Mouse (Mus musculus) G1E (cell line): ENCODE measurements around the gene Rab3c. TPM values are rescaled to one million over a fixed set of nuclear protein-coding genes. Genes with fewer than 3 reads are reported as not detected.

ENCODE experiments used
- ATAC-seq: 2 replicates; pipeline ENCODE4 v1.8.0; 2016; ENCODE audit warnings: mild to moderate bottlenecking; ENCODE audit not compliant: insufficient number of reproducible peaks, poor library complexity, low FRiP score, severe bottlenecking; ENCODE audit errors: extremely low read depth
- DNase-seq: peaks from one replicate; pipeline ENCODE4 v3.0.0; 2012; ENCODE audit warnings: low spot score
- H3K27me3 ChIP-seq: 2 replicates; pipeline ENCODE4 v1.6.1; 2012; ENCODE audit warnings: mild to moderate bottlenecking, low read length, inconsistent platforms; ENCODE audit not compliant: insufficient read depth
- H3K36me3 ChIP-seq: replicated peaks from 2 replicates; pipeline ENCODE3; 2012; ENCODE audit warnings: mild to moderate bottlenecking, inconsistent platforms
- H3K4me1 ChIP-seq: 2 replicates; pipeline ENCODE4 v1.6.1; 2012; ENCODE audit warnings: low read depth, low read length, inconsistent platforms, mixed read lengths; ENCODE audit not compliant: insufficient read depth
- H3K4me3 ChIP-seq: 2 replicates; pipeline ENCODE4 v1.5.1; 2012; ENCODE audit warnings: low read depth, mild to moderate bottlenecking, inconsistent platforms, low read length, moderate library complexity, mixed read lengths
- H3K9me3 ChIP-seq: replicated peaks from 2 replicates; pipeline ENCODE4 v1.6.1; 2012; ENCODE audit warnings: inconsistent platforms
- CTCF ChIP-seq: IDR thresholded peaks from 2 replicates; pipeline ENCODE4 v1.5.1; 2012; ENCODE audit warnings: low read depth, low read length, inconsistent platforms, mixed read lengths
- GATA1 ChIP-seq: IDR thresholded peaks from 2 replicates; pipeline ENCODE4 v1.6.1; 2012; ENCODE audit warnings: borderline replicate concordance, low read length, inconsistent platforms, mixed read lengths
- GATA2 ChIP-seq: IDR thresholded peaks from 2 replicates; pipeline ENCODE4 v1.6.1; 2012; ENCODE audit warnings: low read depth, low read length, inconsistent platforms, borderline replicate concordance
- POLR2AphosphoS5 ChIP-seq: IDR thresholded peaks from 2 replicates; pipeline ENCODE4 v1.6.1; 2012; ENCODE audit warnings: low read depth, low read length, inconsistent platforms; ENCODE audit not compliant: insufficient replicate concordance
- TAL1 ChIP-seq: conservative IDR thresholded peaks from 2 replicates; pipeline ENCODE4 v1.6.1; 2012; ENCODE audit warnings: low read depth, low read length, inconsistent platforms, mixed read lengths
- polyA plus RNA-seq: library from polyadenylated mRNA; stranded (reverse); fragments of >175 nt; gene quantifications from 2 replicates; pipeline ENCODE4 v1.2.3, GENCODE M21; 2012
- total RNA-seq, 2 experiments: library from RNA; stranded (forward) in 1 of 2; stranded (reverse) in 1 of 2; fragments of 200-1000 nt in 1 of 2; fragments of >200 nt in 1 of 2; fragmentation: Nextera tagmentation in 1 of 2; gene quantifications; 2 replicates each; pipeline ENCODE4 v1.2.3; 2014 to 2017

Gene Rab3c
- total and polyA plus RNA-seq, 3 experiments = 0.27 TPM; not detected in 2

- ATAC-seq = no peak
- no peak overlapping the region for H3K4me3 ChIP-seq
- no peak for DNase-seq
- H3K36me3 ChIP-seq = no peaks in the 10 kb centered on the region
- no peaks in the 10 kb centered on the region for H3K27me3 ChIP-seq
- TF ChIP-seq POLR2AphosphoS5 (no peak), GATA2 (no peak)
- H3K9me3 ChIP-seq = no peaks in the 10 kb centered on the region; the same call in 1 of the 2 replicates
- no peaks in the 10 kb centered on the region for H3K4me1 ChIP-seq
These were observed 196.8 kb downstream of the Rab3c start for GRCm38 (mm10) chr13:110083961-110084360.

GRCm38 (mm10) chr13:110081174-110081573, 199.6 kb downstream of the Rab3c start:
- TF ChIP-seq GATA2 = no peak
- no peak for TF ChIP-seq GATA1
- no peak for TF ChIP-seq CTCF
- no peak for TF ChIP-seq TAL1
- no peak for TF ChIP-seq POLR2AphosphoS5
- Histone ChIP-seq H3K4me1 (no peaks in the 10 kb centered on the region), H3K9me3 (no peaks in the 10 kb centered on the region; the same call in 1 of the 2 replicates), H3K27me3 (no peaks in the 10 kb centered on the region), H3K4me3 (no peak overlapping the region), H3K36me3 (no peaks in the 10 kb centered on the region)
- DNase-seq (no peak), ATAC-seq (no peak)

GRCm38 (mm10) chr13:110075587-110075986, 205.2 kb downstream of the Rab3c start:
- Histone ChIP-seq H3K4me1 (no peaks in the 10 kb centered on the region), H3K27me3 (no peaks in the 10 kb centered on the region), H3K9me3 (no peaks in the 10 kb centered on the region), H3K36me3 (no peaks in the 10 kb centered on the region), H3K4me3 (no peak overlapping the region)
- DNase-seq (no peak), ATAC-seq (no peak)
- TF ChIP-seq TAL1 (no peak), GATA1 (no peak), POLR2AphosphoS5 (no peak), CTCF (no peak), GATA2 (no peak)

GRCm38 (mm10) chr13:110074180-110074579, 206.6 kb downstream of the Rab3c start:
- no peaks in the 10 kb centered on the region for H3K36me3 ChIP-seq
- ATAC-seq (no peak), DNase-seq (no peak)
- no peak for TF ChIP-seq GATA2
- TF ChIP-seq GATA1 = no peak
- TF ChIP-seq CTCF = no peak
- TF ChIP-seq TAL1 = no peak
- no peak for TF ChIP-seq POLR2AphosphoS5
- no peaks in the 10 kb centered on the region for H3K4me1 ChIP-seq
- H3K4me3 ChIP-seq = no peak overlapping the region
- no peaks in the 10 kb centered on the region for H3K27me3 ChIP-seq
- peaks cover 5% of the 10 kb centered on the region for H3K9me3 ChIP-seq

GRCm38 (mm10) chr13:110067149-110067548, 213.6 kb downstream of the Rab3c start:
- ATAC-seq (no peak), DNase-seq (no peak)
- Histone ChIP-seq H3K36me3 (no peaks in the 10 kb centered on the region), H3K4me3 (no peak overlapping the region), H3K9me3 (peaks cover 5% of the 10 kb centered on the region), H3K27me3 (no peaks in the 10 kb centered on the region; the same call in 1 of the 2 replicates), H3K4me1 (no peaks in the 10 kb centered on the region)
- TF ChIP-seq TAL1 (no peak), GATA1 (no peak), POLR2AphosphoS5 (no peak), GATA2 (no peak), CTCF (no peak)

GRCm38 (mm10) chr13:110066674-110067073, 214.1 kb downstream of the Rab3c start:
- DNase-seq (no peak), ATAC-seq (no peak)
- Histone ChIP-seq H3K27me3 (peaks cover 2% of the 10 kb centered on the region; the same call in 1 of the 2 replicates), H3K4me1 (no peaks in the 10 kb centered on the region), H3K4me3 (no peak overlapping the region), H3K36me3 (no peaks in the 10 kb centered on the region), H3K9me3 (peaks cover 5% of the 10 kb centered on the region)
- TF ChIP-seq GATA1 (no peak), CTCF (no peak), POLR2AphosphoS5 (no peak), TAL1 (no peak), GATA2 (no peak)
